Mouse (Mus musculus) MEL (cell line): Measurements from ENCODE around the gene Psmb11. TPM values are rescaled to one million over a fixed set of nuclear protein-coding genes. Genes with fewer than 3 reads are reported as not detected.
A peak's percentile ranks its signal among the peaks of the same experiment; 100 is the strongest.

ENCODE experiments used
- DNase-seq: peaks from one replicate; pipeline ENCODE4 v3.0.0; 2011; ENCODE audit warnings: low read depth, low spot score
- H3K27ac ChIP-seq: 2 replicates; pipeline ENCODE4 v1.5.1; 2012; ENCODE audit warnings: low read depth, mild to moderate bottlenecking, control low read depth, low read length, moderate library complexity; ENCODE audit not compliant: control insufficient read depth
- H3K27me3 ChIP-seq, 2 experiments: fragments of 150-350 bp in 1 of 2; sonication (generic) in 1 of 2; 2 replicates each; pipeline ENCODE4 v1.6.1; 2012; ENCODE audit warnings: low read length in 2 of 2, mild to moderate bottlenecking in 2 of 2, improper control_type of control experiment in 1 of 2, moderate library complexity in 1 of 2; ENCODE audit not compliant: insufficient read depth in 2 of 2, control insufficient read depth in 1 of 2
- H3K36me3 ChIP-seq, 2 experiments: 2 replicates each; pipeline ENCODE4 v1.6.1; 2012 to 2014; ENCODE audit warnings: low read length in 2 of 2, improper control_type of control experiment in 1 of 2, inconsistent platforms in 1 of 2, mild to moderate bottlenecking in 1 of 2; ENCODE audit not compliant: insufficient read depth in 2 of 2, control insufficient read depth in 1 of 2
- H3K4me1 ChIP-seq, 2 experiments: fragments of 150-350 bp in 1 of 2; sonication (generic) in 1 of 2; 2 replicates each; pipeline ENCODE4 v1.6.1; 2012; ENCODE audit warnings: low read length in 2 of 2, improper control_type of control experiment in 1 of 2, mild to moderate bottlenecking in 1 of 2; ENCODE audit not compliant: insufficient read depth in 2 of 2, control insufficient read depth in 1 of 2
- H3K4me3 ChIP-seq, 2 experiments: fragments of 150-350 bp in 1 of 2; sonication (generic) in 1 of 2; 2 replicates each; pipeline ENCODE4 v1.5.1; 2012; ENCODE audit warnings: low read depth in 2 of 2, low read length in 2 of 2, mild to moderate bottlenecking in 2 of 2, moderate library complexity in 2 of 2, control low read depth in 1 of 2, improper control_type of control experiment in 1 of 2; ENCODE audit not compliant: control insufficient read depth in 1 of 2, insufficient read depth in 1 of 2
- H3K79me2 ChIP-seq: 2 replicates; pipeline ENCODE4 v1.6.1; 2012; ENCODE audit warnings: mild to moderate bottlenecking, low read length, moderate library complexity; ENCODE audit not compliant: control insufficient read depth, poor library complexity, insufficient read depth
- H3K9ac ChIP-seq: 2 replicates; pipeline ENCODE4 v1.6.1; 2012; ENCODE audit warnings: low read depth, mild to moderate bottlenecking, control low read depth, low read length, moderate library complexity; ENCODE audit not compliant: control insufficient read depth, poor library complexity, severe bottlenecking
- H3K9me3 ChIP-seq: fragments of 150-350 bp; sonication (generic); replicated peaks from 2 replicates; pipeline ENCODE4 v1.6.1; 2012; ENCODE audit warnings: mild to moderate bottlenecking, low read length, improper control_type of control experiment, moderate library complexity; ENCODE audit not compliant: insufficient read depth
- BHLHE40 ChIP-seq: IDR thresholded peaks from 2 replicates; pipeline ENCODE4 v1.6.1; 2012; ENCODE audit warnings: low read depth, mild to moderate bottlenecking, inconsistent platforms, low read length, improper control_type of control experiment, borderline replicate concordance
- CHD1 ChIP-seq: IDR thresholded peaks from 2 replicates; pipeline ENCODE4 v1.6.1; 2012; ENCODE audit warnings: low read depth, mild to moderate bottlenecking, inconsistent platforms, low read length, improper control_type of control experiment
- CHD2 ChIP-seq: IDR thresholded peaks from 2 replicates; pipeline ENCODE4 v1.6.1; 2011; ENCODE audit warnings: low read length, improper control_type of control experiment
- CTCF ChIP-seq, 3 experiments: IDR thresholded peaks in 2 of 3; conservative IDR thresholded peaks in 1 of 3; 2 replicates each; pipeline ENCODE4 v1.5.1; 2011 to 2012; ENCODE audit warnings: low read length in 3 of 3, low read depth in 2 of 3, mild to moderate bottlenecking in 2 of 3, improper control_type of control experiment in 1 of 3, inconsistent platforms in 1 of 3, mixed read lengths in 1 of 3, moderate library complexity in 1 of 3; ENCODE audit not compliant: control insufficient read depth in 1 of 3, insufficient read depth in 1 of 3, poor library complexity in 1 of 3, severe bottlenecking in 1 of 3
- E2F4 ChIP-seq: IDR thresholded peaks from 2 replicates; pipeline ENCODE4 v1.6.1; 2011; ENCODE audit warnings: low read depth, low read length, improper control_type of control experiment, borderline replicate concordance
- ELF1 ChIP-seq: IDR thresholded peaks from 2 replicates; pipeline ENCODE4 v1.6.1; 2014; ENCODE audit warnings: low read depth, mild to moderate bottlenecking, inconsistent platforms, low read length, improper control_type of control experiment, moderate library complexity
- EP300 ChIP-seq, 2 experiments: IDR thresholded peaks; 2 replicates each; pipeline ENCODE4 v1.6.1; 2011; ENCODE audit warnings: improper control_type of control experiment in 2 of 2, low read length in 2 of 2, low read depth in 1 of 2, mild to moderate bottlenecking in 1 of 2
- ETS1 ChIP-seq: IDR thresholded peaks from 2 replicates; pipeline ENCODE4 v1.6.1; 2012; ENCODE audit warnings: low read depth, mild to moderate bottlenecking, inconsistent platforms, low read length, improper control_type of control experiment, moderate library complexity
- GABPA ChIP-seq: IDR thresholded peaks from 2 replicates; pipeline ENCODE4 v1.6.1; 2012; ENCODE audit warnings: low read depth, mild to moderate bottlenecking, inconsistent platforms, low read length, improper control_type of control experiment, moderate library complexity
- GATA1 ChIP-seq: IDR thresholded peaks from 2 replicates; pipeline ENCODE4 v1.6.1; 2011; ENCODE audit warnings: low read depth, low read length, improper control_type of control experiment
- HCFC1 ChIP-seq: IDR thresholded peaks from 2 replicates; pipeline ENCODE4 v1.6.1; 2012; ENCODE audit warnings: low read depth, mild to moderate bottlenecking, inconsistent platforms, low read length, improper control_type of control experiment, moderate library complexity
- JUND ChIP-seq: IDR thresholded peaks from 2 replicates; pipeline ENCODE4 v1.6.1; 2011; ENCODE audit warnings: low read depth, mild to moderate bottlenecking, improper control_type of control experiment, low read length
- KAT2A ChIP-seq: conservative IDR thresholded peaks from 2 replicates; pipeline ENCODE4 v1.6.1; 2012; ENCODE audit warnings: low read depth, low read length, improper control_type of control experiment, inconsistent platforms
- MAFK ChIP-seq: IDR thresholded peaks from 2 replicates; pipeline ENCODE4 v1.6.1; 2011; ENCODE audit warnings: low read depth, mild to moderate bottlenecking, low read length, improper control_type of control experiment, borderline replicate concordance
- MAX ChIP-seq: IDR thresholded peaks from 2 replicates; pipeline ENCODE4 v1.6.1; 2011; ENCODE audit warnings: low read length, improper control_type of control experiment
- MAZ ChIP-seq: IDR thresholded peaks from 2 replicates; pipeline ENCODE4 v1.6.1; 2012; ENCODE audit warnings: low read depth, mild to moderate bottlenecking, inconsistent platforms, low read length, improper control_type of control experiment
- MEF2A ChIP-seq: IDR thresholded peaks from 2 replicates; pipeline ENCODE4 v1.6.1; 2014; ENCODE audit warnings: low read depth, mild to moderate bottlenecking, inconsistent platforms, low read length, improper control_type of control experiment; ENCODE audit not compliant: poor library complexity, insufficient replicate concordance, severe bottlenecking; ENCODE audit errors: extremely low read depth
- MXI1 ChIP-seq: IDR thresholded peaks from 2 replicates; pipeline ENCODE4 v1.6.1; 2011; ENCODE audit warnings: mild to moderate bottlenecking, low read depth, low read length, improper control_type of control experiment
- MYB ChIP-seq: IDR thresholded peaks from 2 replicates; pipeline ENCODE4 v1.6.1; 2011; ENCODE audit warnings: mild to moderate bottlenecking, low read depth, low read length, improper control_type of control experiment
- MYC ChIP-seq: IDR thresholded peaks from 2 replicates; pipeline ENCODE4 v1.6.1; 2011; ENCODE audit warnings: low read depth, mild to moderate bottlenecking, low read length, improper control_type of control experiment, moderate library complexity
- NELFE ChIP-seq: IDR thresholded peaks from 2 replicates; pipeline ENCODE4 v1.6.1; 2011; ENCODE audit warnings: low read depth, low read length, improper control_type of control experiment
- NRF1 ChIP-seq: IDR thresholded peaks from 2 replicates; pipeline ENCODE4 v1.6.1; 2014; ENCODE audit warnings: low read depth, mild to moderate bottlenecking, inconsistent platforms, low read length, improper control_type of control experiment, moderate library complexity; ENCODE audit not compliant: poor library complexity, insufficient read depth, severe bottlenecking
- POLR2A ChIP-seq, 2 experiments: IDR thresholded peaks; 2 replicates each; pipeline ENCODE4 v1.6.1; 2011 to 2012; ENCODE audit warnings: low read length in 2 of 2, mild to moderate bottlenecking in 2 of 2, control low read depth in 1 of 2, improper control_type of control experiment in 1 of 2, low read depth in 1 of 2, moderate library complexity in 1 of 2; ENCODE audit not compliant: control insufficient read depth in 1 of 2, insufficient read depth in 1 of 2, poor library complexity in 1 of 2
- POLR2AphosphoS2 ChIP-seq: IDR thresholded peaks from 2 replicates; pipeline ENCODE4 v1.6.1; 2011; ENCODE audit warnings: low read length, improper control_type of control experiment
- POLR2AphosphoS5 ChIP-seq: IDR thresholded peaks from 2 replicates; pipeline ENCODE4 v1.6.1; 2012; ENCODE audit warnings: low read depth, borderline replicate concordance, mild to moderate bottlenecking, inconsistent platforms, low read length, moderate library complexity, mixed read lengths
- RAD21 ChIP-seq: IDR thresholded peaks from 2 replicates; pipeline ENCODE4 v1.6.1; 2011; ENCODE audit warnings: mild to moderate bottlenecking, low read depth, low read length, improper control_type of control experiment
- RCOR1 ChIP-seq: IDR thresholded peaks from 2 replicates; pipeline ENCODE4 v1.6.1; 2012; ENCODE audit warnings: low read depth, mild to moderate bottlenecking, inconsistent platforms, low read length, improper control_type of control experiment
- SIN3A ChIP-seq: IDR thresholded peaks from 2 replicates; pipeline ENCODE4 v1.6.1; 2012; ENCODE audit warnings: low read length, improper control_type of control experiment, inconsistent platforms
- SMC3 ChIP-seq: IDR thresholded peaks from 2 replicates; pipeline ENCODE4 v1.6.1; 2011; ENCODE audit warnings: low read depth, low read length, improper control_type of control experiment
- TAL1 ChIP-seq: IDR thresholded peaks from 2 replicates; pipeline ENCODE4 v1.6.1; 2012; ENCODE audit warnings: mild to moderate bottlenecking, inconsistent platforms, low read length, moderate library complexity, mixed read lengths
- TCF12 ChIP-seq: IDR thresholded peaks from 2 replicates; pipeline ENCODE4 v1.6.1; 2014; ENCODE audit warnings: low read depth, mild to moderate bottlenecking, inconsistent platforms, low read length, improper control_type of control experiment, moderate library complexity
- UBTF ChIP-seq: IDR thresholded peaks from 2 replicates; pipeline ENCODE4 v1.6.1; 2012; ENCODE audit warnings: low read depth, mild to moderate bottlenecking, inconsistent platforms, low read length, improper control_type of control experiment, moderate library complexity, borderline replicate concordance; ENCODE audit not compliant: insufficient read depth
- USF1 ChIP-seq: IDR thresholded peaks from 2 replicates; pipeline ENCODE4 v1.6.1; 2014; ENCODE audit warnings: low read depth, mild to moderate bottlenecking, inconsistent platforms, low read length, improper control_type of control experiment, moderate library complexity
- USF2 ChIP-seq, 2 experiments: IDR thresholded peaks; 2 replicates each; pipeline ENCODE4 v1.6.1; 2011 to 2012; ENCODE audit warnings: improper control_type of control experiment in 2 of 2, low read length in 2 of 2, borderline replicate concordance in 1 of 2, inconsistent platforms in 1 of 2, low read depth in 1 of 2, mild to moderate bottlenecking in 1 of 2; ENCODE audit not compliant: insufficient read depth in 1 of 2
- ZC3H11A ChIP-seq: IDR thresholded peaks from 2 replicates; pipeline ENCODE4 v1.6.1; 2012; ENCODE audit warnings: low read depth, mild to moderate bottlenecking, inconsistent platforms, low read length, improper control_type of control experiment
- ZKSCAN1 ChIP-seq: IDR thresholded peaks from 2 replicates; pipeline ENCODE4 v1.6.1; 2012; ENCODE audit warnings: low read depth, mild to moderate bottlenecking, inconsistent platforms, low read length, improper control_type of control experiment, moderate library complexity
- ZMIZ1 ChIP-seq: IDR thresholded peaks from 2 replicates; pipeline ENCODE4 v1.6.1; 2012; ENCODE audit warnings: low read depth, mild to moderate bottlenecking, inconsistent platforms, low read length, improper control_type of control experiment, moderate library complexity
- ZNF384 ChIP-seq: IDR thresholded peaks from 2 replicates; pipeline ENCODE4 v1.6.1; 2012; ENCODE audit warnings: low read depth, mild to moderate bottlenecking, inconsistent platforms, low read length, improper control_type of control experiment
- polyA plus RNA-seq, 2 experiments: library from polyadenylated mRNA; stranded (reverse) in 1 of 2; unstranded in 1 of 2; fragments of >175 nt in 1 of 2; fragments of >200 nt in 1 of 2; gene quantifications; 2 replicates each; pipeline versions ENCODE4 v1.2.1 to v1.2.4; 2012; ENCODE audit warnings: low replicate concordance in 2 of 2, low read depth in 1 of 2; ENCODE audit not compliant: insufficient read length in 2 of 2, insufficient read depth in 1 of 2, missing spikeins in 1 of 2
- total RNA-seq: library from RNA; depleted of rRNA; stranded (reverse); fragments of 300-350 nt; gene quantifications from 2 replicates; pipeline ENCODE4 v1.2.3, GENCODE M21; 2012

The Psmb11 gene
- total and polyA plus RNA-seq, 3 experiments = 0.06 TPM; not detected in 2

- Histone ChIP-seq H3K27me3 (no peaks in the 10 kb centered on the region), H3K4me3 (no peak overlapping the region), H3K4me1 (peaks cover 2 to 23% of the 10 kb centered on the region in 2 experiments), H3K9ac (no peak overlapping the region), H3K79me2 (peaks cover 18% of the 10 kb centered on the region; the same call in 1 of the 2 replicates), H3K36me3 (peaks cover 12 to 28% of the 10 kb centered on the region in 2 experiments), H3K27ac (no peak overlapping the region), H3K9me3 (no peaks in the 10 kb centered on the region)
- DNase-seq = peak; percentile 82
- TF ChIP-seq ELF1 (no peak), EP300 (IDR thresholded peaks at IDR 0.05; ENCODE audit: low read depth in 1 of 2, low read length in 2 of 2) (peak; percentile 65 to 78), POLR2AphosphoS5 (no peak), UBTF (no peak), ZC3H11A (no peak), POLR2AphosphoS2 (no peak), HCFC1 (no peak), GABPA (no peak), SIN3A (peak; percentile 69; the same call in 1 of the 2 replicates), KAT2A (no peak), CTCF (IDR thresholded peaks at IDR 0.05 in 2 of 3, conservative IDR thresholded peaks at IDR 0.05 in 1 of 3; ENCODE audit: control insufficient read depth in 1 of 3, insufficient read depth in 1 of 3, low read depth in 2 of 3, low read length in 3 of 3, poor library complexity in 1 of 3, severe bottlenecking in 1 of 3) (no peak), TAL1 (peak; percentile 66), MAFK (no peak), ZMIZ1 (no peak), RCOR1 (peak; percentile 97), NRF1 (no peak), E2F4 (no peak), JUND (no peak), ZKSCAN1 (no peak), MAX (no peak), TCF12 (peak; percentile 80), ZNF384 (no peak), NELFE (no peak), BHLHE40 (no peak), USF1 (no peak), CHD1 (no peak), POLR2A (IDR thresholded peaks at IDR 0.05; ENCODE audit: control insufficient read depth in 1 of 2, insufficient read depth in 1 of 2, low read depth in 1 of 2, low read length in 2 of 2, poor library complexity in 1 of 2) (no peak), CHD2 (no peak), MYC (no peak), SMC3 (no peak), USF2 (IDR thresholded peaks at IDR 0.05; ENCODE audit: borderline replicate concordance in 1 of 2, insufficient read depth in 1 of 2, low read depth in 1 of 2, low read length in 2 of 2) (no peak), MXI1 (0 out of 2 replicates have a peak, but pooled peaks have one; percentile 33), MEF2A (no peak), MYB (no peak), GATA1 (peak; percentile 75), RAD21 (no peak), ETS1 (peak; percentile 62; the same call in 1 of the 2 replicates), MAZ (0 out of 2 replicates have a peak, but pooled peaks have one; percentile 23)
Observed at GRCm38 (mm10) chr14:54647900-54648299, 26.7 kb downstream of the Psmb11 start.
